Mouse (Mus musculus) C2C12 (cell line): ENCODE data around the gene Hs3st4. TPM values are rescaled to one million over a fixed set of nuclear protein-coding genes. Genes with fewer than 3 reads are reported as not detected.

ENCODE experiments used
- H3K27me3 ChIP-seq: one replicate; pipeline ENCODE4 v1.6.1; 2011; ENCODE audit not compliant: control insufficient read depth, insufficient read depth, insufficient read length
- H3K36me3 ChIP-seq: one replicate; pipeline ENCODE4 v1.6.1; 2011; ENCODE audit not compliant: control insufficient read depth, insufficient read depth
- H3K4me3 ChIP-seq: one replicate; pipeline ENCODE4 v1.5.1; 2011; ENCODE audit warnings: mild to moderate bottlenecking, control low read depth; ENCODE audit not compliant: poor library complexity, insufficient read depth, severe bottlenecking
- H3K79me2 ChIP-seq: one replicate; pipeline ENCODE4 v1.6.1; 2011; ENCODE audit not compliant: control insufficient read depth, insufficient read depth
- H3K79me3 ChIP-seq: one replicate; pipeline ENCODE4 v1.6.1; 2011; ENCODE audit warnings: low read depth, control low read depth
- H3ac ChIP-seq: one replicate; pipeline ENCODE3; 2011; ENCODE audit warnings: low read depth; ENCODE audit not compliant: control insufficient read depth, insufficient read length
- CEBPB ChIP-seq: IDR thresholded peaks from one replicate; pipeline ENCODE4 v1.6.1; 2011; ENCODE audit warnings: low read depth, mild to moderate bottlenecking, control low read depth, moderate library complexity
- CTCF ChIP-seq: IDR thresholded peaks from one replicate; pipeline ENCODE4 v1.5.1; 2011; ENCODE audit not compliant: control insufficient read depth, insufficient read depth, insufficient read length
- FOSL1 ChIP-seq: IDR thresholded peaks from one replicate; pipeline ENCODE4 v1.8.0; 2011; ENCODE audit warnings: mild to moderate bottlenecking, low read length; ENCODE audit not compliant: poor library complexity, insufficient read depth, severe bottlenecking
- MAX ChIP-seq: IDR thresholded peaks from one replicate; pipeline ENCODE4 v1.6.1; 2011; ENCODE audit warnings: mild to moderate bottlenecking, control low read depth
- MYOD1 ChIP-seq: IDR thresholded peaks from one replicate; pipeline ENCODE4 v1.6.1; 2011; ENCODE audit warnings: low read depth; ENCODE audit not compliant: control insufficient read depth, insufficient read length
- MYOG ChIP-seq: IDR thresholded peaks from one replicate; pipeline ENCODE4 v1.6.1; 2011; ENCODE audit not compliant: control insufficient read depth, insufficient read length; ENCODE audit errors: extremely low read depth
- USF1 ChIP-seq: IDR thresholded peaks from one replicate; pipeline ENCODE4 v1.6.1; 2011; ENCODE audit warnings: low read depth, mild to moderate bottlenecking, control low read depth, moderate library complexity
- polyA plus RNA-seq: library from polyadenylated mRNA; unstranded; fragments of >200 nt; fragmentation: generic; extraction: Trizol; gene quantifications from one replicate; pipeline ENCODE4 v1.2.1, GENCODE M21; 2012; ENCODE audit warnings: missing spikeins

Hs3st4 gene
- polyA plus RNA-seq, 1 experiment, result not detected

DNA sequence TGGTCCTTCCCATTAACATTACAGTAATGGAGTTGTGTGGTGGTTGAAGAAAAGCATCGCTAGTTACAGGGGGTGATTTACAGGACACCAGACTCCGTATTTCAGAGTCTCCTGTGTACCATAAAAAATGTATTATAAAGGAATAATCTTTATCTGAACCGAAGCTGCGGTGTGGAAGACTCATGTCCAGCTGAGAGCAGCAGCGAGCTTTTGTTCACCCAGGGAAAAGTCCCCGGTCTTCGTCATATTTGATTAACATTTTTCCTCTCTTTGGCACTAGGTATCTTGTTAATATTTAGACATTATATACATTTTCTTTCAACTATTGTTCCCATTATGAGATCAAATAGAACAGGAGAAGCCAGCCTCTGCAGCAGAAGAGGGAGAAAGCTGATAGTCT lies 1.2 kb upstream of the Hs3st4 start:
- H3K27me3 ChIP-seq, result no peaks in the 10 kb centered on the region
- no peak overlapping the region for H3K4me3 ChIP-seq
- no peaks in the 10 kb centered on the region for H3K36me3 ChIP-seq
- no peaks in the 10 kb centered on the region for H3K79me2 ChIP-seq
- no peak overlapping the region for H3ac ChIP-seq
- TF ChIP-seq USF1 (no peak), MYOG (no peak), MYOD1 (no peak), CTCF (no peak), FOSL1 (no peak), MAX (no peak), CEBPB (no peak)
- no peaks in the 10 kb centered on the region for H3K79me3 ChIP-seq

DNA sequence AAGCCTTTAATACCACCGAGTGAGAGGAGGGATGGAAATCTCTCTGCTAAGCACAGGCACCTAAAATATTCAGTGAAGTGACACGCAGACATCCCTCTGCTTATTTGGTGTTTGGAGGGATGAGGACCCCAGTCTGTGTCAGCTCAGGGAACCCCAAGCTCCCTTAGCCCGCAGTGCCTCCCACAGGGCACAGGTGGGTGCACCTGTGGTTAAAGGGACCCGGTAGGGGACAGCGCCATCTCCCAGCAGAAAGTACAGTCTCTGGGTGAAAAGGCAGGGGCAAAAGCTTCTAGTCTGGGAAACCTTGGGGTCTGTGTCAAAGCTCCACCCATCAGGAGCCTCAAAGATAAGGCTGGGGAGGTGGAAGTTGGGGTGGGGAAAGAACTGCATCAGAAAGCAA lies 659 bp upstream of the Hs3st4 start:
- TF ChIP-seq MYOG (no peak), USF1 (no peak)
- Histone ChIP-seq H3ac (no peak overlapping the region), H3K79me3 (no peaks in the 10 kb centered on the region), H3K27me3 (no peaks in the 10 kb centered on the region), H3K36me3 (no peaks in the 10 kb centered on the region), H3K79me2 (no peaks in the 10 kb centered on the region), H3K4me3 (no peak overlapping the region)

DNA sequence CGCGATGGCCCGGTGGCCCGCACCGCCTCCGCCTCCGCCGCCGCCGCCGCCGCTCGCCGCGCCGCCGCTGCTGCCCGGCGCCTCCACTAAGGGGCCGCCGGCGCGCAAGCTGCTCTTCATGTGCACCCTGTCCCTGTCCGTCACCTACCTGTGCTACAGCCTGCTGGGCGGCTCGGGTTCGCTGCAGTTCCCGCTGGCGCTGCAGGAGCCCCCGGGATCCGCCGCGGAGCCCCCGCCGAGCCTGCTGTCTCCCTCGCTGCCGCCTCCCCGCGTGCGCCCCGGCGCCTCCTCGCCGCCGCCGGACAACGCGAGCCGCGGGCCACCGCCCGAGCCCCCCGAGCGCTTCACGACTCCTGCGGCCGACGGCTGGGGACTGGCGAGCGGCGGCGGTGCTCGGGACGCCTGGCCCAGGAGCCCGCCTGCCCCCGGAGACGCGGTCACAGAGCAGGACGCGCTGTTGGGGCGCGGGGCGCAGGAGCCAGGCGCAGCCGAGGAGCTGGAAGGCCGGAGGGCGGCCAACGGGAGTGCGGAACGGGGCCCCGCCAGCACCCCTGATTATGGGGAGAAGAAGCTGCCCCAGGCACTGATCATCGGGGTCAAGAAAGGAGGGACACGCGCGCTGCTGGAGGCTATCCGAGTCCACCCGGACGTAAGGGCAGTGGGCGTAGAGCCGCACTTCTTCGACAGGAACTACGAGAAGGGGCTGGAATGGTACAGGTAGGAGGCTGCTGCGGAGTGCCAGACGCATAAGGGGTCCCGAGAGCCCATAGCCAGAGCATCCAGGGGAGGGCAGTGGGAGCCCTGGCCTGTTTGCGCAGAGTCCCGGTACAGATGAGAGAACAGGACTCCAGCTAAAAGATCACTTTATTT lies 743 bp downstream of the Hs3st4 start:
- no peak overlapping the region for H3K4me3 ChIP-seq
- H3K27me3 ChIP-seq, result no peaks in the 10 kb centered on the region

DNA sequence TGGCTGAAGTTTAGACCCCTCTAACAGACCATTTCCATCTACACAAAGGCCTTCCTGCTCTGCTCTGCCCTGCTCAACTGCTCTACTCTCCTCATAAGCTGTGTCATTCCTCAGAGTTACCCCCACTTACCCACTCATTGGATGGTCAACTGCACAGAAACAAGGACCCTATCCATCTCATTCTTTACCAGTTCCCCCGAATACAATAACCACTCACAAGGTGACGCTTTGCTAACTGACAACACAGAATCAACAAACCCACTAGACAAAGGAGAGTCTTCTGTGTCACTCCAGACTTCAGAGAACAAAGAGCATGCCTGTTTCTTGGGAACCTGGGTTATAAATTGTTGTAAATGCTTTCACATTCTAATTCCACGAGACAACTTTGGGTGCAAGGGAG lies 9.5 kb downstream of the Hs3st4 start:
- Histone ChIP-seq H3K79me3 (no peaks in the 10 kb centered on the region), H3ac (no peak overlapping the region), H3K79me2 (no peaks in the 10 kb centered on the region), H3K36me3 (no peaks in the 10 kb centered on the region), H3K27me3 (no peaks in the 10 kb centered on the region), H3K4me3 (no peak overlapping the region)
- TF ChIP-seq USF1 (no peak), FOSL1 (no peak), CEBPB (no peak), MAX (no peak), MYOG (no peak), CTCF (no peak), MYOD1 (no peak)

More for the DNA sequence above, 743 bp downstream of the Hs3st4 start:
- no peaks in the 10 kb centered on the region for H3K79me2 ChIP-seq
- no peak for TF ChIP-seq MYOD1
- no peak for TF ChIP-seq FOSL1
- no peak overlapping the region for H3ac ChIP-seq
- no peaks in the 10 kb centered on the region for H3K79me3 ChIP-seq
- no peaks in the 10 kb centered on the region for H3K36me3 ChIP-seq

DNA sequence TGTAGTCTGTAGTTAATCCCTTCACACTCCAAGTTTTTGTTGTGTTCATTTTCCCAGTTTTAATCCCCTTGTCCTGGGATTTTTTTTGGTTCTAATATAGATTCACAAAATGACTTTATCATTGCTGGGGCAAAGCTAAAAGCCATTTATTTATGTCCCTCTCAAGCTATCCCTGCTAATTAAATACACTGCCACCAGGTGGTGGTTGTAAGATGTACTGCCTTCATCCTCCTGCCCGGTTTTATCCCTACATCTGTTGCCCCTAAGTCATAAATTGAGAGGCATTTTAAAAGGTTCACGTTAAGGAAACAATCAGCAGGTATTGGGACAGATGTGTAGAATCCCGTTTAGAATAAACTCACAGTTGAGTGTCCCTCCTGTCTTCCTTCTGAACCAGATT lies 14.6 kb downstream of the Hs3st4 start:
- Histone ChIP-seq H3K79me2 (no peaks in the 10 kb centered on the region), H3K4me3 (no peak overlapping the region), H3ac (no peak overlapping the region), H3K79me3 (no peaks in the 10 kb centered on the region), H3K36me3 (no peaks in the 10 kb centered on the region), H3K27me3 (no peaks in the 10 kb centered on the region)
- TF ChIP-seq CEBPB (no peak), CTCF (no peak), USF1 (no peak), MYOD1 (no peak), MAX (no peak), MYOG (no peak), FOSL1 (no peak)

DNA sequence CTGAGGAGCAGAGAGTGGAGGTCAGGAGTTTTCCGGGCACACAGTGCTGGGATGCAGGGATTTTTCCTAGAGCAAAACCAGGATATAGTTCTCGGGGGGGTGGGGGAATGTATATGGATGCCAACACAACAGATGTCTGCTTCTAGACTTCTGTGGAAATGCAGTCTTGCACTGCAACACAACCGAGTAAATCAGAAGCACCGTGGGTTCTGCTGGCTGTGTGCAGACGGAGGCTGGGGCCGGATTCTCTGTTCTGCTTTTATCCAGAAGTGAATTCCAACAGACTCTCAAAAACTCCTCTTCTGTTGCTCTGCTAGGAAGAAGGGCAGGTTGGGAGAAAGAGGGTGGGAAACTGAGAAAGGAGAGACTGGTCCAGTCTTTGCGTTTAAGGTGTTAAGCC lies 15.9 kb downstream of the Hs3st4 start:
- no peak for TF ChIP-seq MAX
- TF ChIP-seq MYOD1, result no peak
- no peak for TF ChIP-seq FOSL1
- no peak for TF ChIP-seq USF1
- H3K79me2 ChIP-seq, result no peaks in the 10 kb centered on the region

More for the DNA sequence above, 15.9 kb downstream of the Hs3st4 start:
- H3K4me3 ChIP-seq, result no peak overlapping the region
- no peak overlapping the region for H3ac ChIP-seq
- H3K36me3 ChIP-seq, result no peaks in the 10 kb centered on the region
- H3K79me3 ChIP-seq, result no peaks in the 10 kb centered on the region
- no peaks in the 10 kb centered on the region for H3K27me3 ChIP-seq
